Mouse (Mus musculus): ENCODE data around the gene Nsf.

Gene Nsf

DNA sequence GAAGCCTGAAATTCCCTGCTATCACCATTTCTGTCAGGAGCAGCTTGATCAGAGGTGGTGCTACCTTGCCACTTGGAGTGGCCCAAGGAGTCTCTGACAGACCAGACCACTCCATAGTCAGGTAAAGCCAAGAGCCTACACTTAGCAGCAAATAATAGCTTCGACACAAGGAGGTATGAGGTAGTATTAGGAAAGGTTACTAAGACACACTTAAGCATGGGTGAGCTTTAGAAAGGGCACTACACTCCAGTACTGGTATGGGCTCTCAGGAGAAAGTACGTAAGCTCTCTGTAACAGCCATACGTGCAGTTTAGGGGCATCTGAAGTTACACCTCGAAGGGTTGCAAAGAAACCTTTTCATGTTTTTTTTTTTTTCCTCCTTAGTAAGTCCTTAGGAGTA is 11.1 kb downstream of the Nsf start:
- in situ Hi-C loops (cut with MboI, MseI): no loop called here

DNA sequence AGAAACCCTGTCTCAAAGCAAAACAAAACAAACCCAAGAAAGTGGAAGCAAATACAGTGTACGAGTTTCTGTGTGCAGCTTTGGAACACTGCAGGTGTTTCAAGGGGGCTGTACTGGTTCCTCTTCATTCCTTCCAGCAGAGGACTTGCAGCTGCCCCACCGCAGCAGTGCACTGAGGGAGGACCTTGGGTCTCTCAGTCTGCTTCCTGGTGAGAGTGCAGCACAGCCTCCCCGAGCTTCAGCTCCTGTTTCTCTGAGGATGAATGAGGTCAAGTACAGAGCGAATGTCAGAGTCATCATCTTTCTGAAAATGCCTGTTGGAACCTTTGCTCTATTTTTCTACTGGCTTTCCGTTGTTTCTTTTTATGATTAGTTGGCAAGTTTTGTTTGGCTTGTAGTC is 12.5 kb downstream of the Nsf start:
- in situ Hi-C loops (cut with MboI, MseI): no loop called here

DNA sequence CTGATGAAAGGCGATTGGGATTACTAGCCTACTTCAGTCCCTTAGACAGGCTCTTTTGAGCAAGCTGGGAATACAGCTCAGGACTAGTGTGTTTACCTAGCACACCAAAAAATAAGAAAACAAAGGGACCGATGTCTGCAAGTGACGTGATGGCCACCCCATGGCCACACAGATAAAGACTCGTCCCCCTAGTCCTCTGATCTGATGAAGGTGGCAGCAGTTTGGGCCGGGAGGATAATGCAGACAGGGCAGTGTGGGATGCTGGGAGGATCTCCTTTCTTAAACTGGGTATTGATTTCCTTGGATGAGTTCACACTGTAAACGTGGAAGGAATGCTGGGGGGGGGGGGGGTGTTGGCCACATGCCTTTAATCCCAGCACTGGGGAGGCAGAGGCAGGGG is 13.0 kb downstream of the Nsf start:
- in situ Hi-C loops (cut with MboI, MseI): no loop called here

DNA sequence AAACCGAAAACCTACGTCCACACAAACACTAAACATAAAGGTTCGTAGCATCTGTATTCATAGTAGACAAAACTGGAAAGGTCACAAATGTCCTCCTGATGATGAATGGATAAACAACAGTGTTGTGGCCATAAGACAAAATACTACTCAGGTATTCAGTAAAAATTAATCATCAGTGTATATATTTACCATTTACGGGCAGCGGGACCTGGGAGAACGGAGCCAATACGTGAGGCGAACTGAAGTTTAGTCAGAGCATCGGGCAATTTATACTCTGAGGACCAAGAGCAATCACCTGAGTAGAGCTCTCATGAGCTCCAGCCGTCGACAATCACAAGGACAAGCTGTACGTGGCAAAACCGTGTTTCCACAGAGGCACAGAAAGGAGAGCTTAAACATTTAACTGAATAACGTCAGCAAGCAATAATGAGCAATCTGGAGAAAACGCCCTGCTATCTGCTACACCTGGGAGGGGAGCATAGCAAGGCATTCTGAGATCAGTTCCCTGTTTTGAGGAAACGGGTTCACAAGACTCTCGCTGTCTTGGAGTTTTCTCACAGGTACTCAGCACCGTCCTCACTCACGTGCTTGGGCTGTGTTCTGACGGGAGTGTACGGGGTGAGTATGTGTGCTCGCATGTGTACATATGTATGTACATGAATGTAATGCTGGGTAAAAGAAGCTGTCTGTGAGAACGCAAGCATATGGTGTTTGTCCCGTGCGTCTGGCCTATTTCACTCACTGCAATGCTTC is 15.7 kb downstream of the Nsf start:
- in situ Hi-C loops (cut with MboI, MseI): no loop called here

DNA sequence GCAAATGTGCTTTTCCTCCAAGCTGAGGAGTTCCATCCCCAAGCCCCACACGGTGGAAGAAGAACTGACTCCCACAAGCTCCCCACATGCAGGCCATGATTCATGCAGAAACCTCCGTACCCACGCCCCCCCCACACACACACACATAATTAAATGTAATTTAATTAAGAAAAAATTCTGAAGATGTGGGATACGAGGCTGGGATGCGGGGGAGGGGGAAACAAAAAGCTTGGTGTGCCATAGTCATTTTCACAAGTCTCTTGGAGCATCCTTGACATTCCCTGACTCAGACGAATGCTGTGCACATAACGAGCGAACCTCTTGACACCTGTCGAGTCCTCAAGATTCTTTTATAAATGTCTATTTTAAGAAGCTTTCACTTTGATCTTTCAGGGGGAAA is 16.4 kb downstream of the Nsf start:
- in situ Hi-C loops (cut with MboI, MseI): no loop called here

DNA sequence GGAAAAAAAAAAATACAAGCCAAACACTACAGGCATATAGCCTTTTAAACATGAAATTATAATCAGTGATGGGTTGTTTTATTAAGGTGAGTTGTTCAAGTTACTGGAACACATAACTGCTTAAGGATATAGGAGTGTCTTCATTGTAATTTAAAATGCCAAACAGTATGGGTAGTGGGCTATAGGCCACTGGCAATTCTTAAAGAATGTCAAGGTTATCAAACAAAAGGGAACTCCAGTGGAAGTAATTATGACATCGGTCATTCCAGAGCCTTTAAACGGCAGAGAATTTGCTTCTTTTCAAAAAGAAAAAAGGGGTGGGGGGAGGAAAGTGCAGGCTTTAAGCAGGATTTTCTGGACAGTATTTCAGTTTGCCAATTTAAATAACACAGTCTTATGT is 18.1 kb downstream of the Nsf start:
- in situ Hi-C loops (cut with MboI, MseI): no loop called here

DNA sequence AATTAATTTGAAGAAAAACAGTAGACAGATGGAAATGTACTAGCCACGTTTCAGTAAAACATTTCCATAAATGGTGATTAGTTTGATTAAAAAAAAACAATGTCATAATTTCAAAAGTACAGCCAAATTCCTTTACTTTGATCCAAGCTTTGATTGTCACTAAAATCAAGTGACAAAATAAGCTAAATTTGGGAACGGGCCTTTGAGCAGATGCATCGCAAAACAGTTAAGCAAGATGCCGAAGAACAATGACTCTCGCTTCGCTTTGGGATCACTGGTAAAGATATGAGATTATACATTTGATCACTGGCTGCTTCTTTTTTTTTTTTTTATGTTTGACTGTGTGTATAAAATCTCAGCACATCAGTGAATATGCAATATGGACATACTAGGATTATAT is 20.0 kb downstream of the Nsf start:
- in situ Hi-C loops (cut with MboI, MseI): no loop called here

DNA sequence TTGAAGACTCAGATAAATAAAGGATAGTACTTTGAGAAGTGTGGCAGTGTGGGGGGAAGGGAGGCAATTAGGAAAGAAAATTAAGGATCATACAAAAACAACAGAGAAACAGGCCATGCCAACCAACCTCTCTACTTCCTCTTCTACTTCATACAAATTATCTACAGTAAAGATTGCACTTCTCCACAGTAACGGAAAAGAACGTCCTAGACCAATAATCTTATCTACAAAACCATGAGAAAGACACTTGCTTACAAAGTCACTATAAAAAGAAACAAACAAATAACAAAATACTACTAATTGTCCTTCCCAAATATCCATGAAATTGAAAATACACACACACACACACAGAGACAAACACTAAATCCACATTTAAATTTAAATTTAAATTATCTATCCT is 29.9 kb downstream of the Nsf start:
- in situ Hi-C loops (cut with MboI, MseI): no loop called here

DNA sequence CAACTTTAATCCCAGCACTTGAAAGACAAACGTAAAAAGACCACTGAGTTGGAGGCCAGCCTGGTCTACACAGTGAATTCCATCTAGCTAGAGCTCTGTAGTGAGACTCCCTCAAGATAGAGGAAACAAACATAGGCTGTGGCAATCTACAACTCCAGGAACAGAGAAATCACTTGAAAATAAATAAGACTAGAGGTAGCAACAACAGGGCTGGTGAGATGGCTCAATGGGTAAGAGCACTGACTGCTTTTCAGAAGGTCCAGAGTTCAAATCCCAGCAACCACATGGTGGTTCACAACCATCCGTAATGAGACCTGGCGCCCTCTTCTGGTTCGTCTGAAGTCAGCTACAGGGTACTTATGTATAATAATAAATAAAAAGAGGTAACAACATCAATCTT is 30.6 kb downstream of the Nsf start:
- in situ Hi-C loops (cut with MboI, MseI): no loop called here

DNA sequence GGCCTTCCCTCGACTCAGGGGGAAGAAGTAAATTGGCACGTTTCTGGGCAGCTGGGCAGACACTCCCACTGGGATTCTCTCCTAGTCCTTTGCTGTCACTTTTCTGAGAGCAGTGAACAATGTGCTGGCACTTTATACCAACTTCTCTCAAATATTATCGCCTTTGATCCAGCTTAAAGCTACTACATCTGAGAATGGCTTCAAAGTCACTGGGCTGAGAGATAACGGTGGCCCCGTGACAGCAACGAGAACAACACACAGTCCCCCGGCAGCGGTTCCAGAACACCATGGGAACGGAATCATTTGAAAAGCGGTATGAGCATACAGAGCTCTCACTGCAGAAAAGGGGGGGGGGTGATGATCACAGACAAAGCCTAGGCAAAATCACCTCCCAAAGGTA is 31.0 kb downstream of the Nsf start:
- in situ Hi-C loops (cut with MboI, MseI): no loop called here

DNA sequence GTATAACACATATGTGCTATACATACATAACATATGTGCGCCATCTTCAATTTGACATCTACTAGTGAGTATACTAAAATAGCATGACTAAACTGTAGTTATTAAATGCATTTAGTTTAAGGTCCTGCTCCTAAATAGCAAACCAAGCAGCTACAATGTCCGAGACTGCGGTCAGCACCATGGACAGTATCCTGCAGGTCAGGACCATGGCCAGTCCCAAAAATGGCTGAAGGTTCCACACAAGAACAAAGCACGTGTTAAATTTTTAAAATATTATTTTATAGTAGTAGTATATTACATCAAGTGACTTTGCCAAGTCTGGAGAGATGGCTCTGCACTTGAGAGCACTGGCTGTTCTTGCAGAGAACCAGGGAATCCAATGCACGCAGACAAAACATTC is 33.2 kb downstream of the Nsf start:
- in situ Hi-C loops (cut with MboI, MseI): no loop called here

DNA sequence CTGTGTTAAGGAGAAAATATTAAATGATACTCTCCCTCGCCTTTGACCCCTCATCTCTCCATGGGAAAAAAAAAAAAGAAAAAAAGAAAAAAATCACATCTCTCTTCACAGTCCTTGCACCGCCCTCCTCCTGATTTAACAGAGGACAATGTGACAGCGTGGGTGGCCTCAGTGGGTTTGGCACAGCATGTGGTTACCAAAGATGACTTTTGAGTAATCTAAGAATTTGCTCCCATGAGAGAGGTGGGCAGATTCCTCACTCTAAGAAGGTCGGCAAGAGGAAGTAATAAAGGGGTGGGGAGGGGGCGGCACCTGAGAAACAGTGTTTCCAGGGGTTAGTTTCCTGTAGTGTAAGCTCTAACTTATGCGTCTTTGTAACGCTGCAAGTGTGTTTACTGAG is 37.0 kb downstream of the Nsf start:
- in situ Hi-C loops (cut with MboI, MseI): no loop called here

DNA sequence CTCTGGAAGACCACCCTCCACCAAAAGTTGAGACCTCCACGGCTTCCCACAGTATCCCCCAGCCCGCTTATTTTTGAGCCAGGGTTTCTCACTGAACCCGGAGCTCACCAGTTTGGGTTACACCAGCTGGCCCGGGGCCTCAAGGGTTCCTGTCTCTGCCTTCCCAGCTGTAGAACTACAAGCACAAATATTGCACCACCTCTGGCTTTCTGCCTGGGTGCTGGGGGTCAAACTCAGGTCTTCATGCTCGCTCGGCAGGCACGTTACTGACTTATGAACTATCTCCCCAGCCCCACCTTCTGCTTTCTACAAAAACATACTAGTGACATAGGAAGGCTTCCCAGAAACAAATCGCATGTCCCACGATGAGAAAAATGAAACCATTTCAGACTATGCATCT is 38.2 kb downstream of the Nsf start:
- in situ Hi-C loops (cut with MboI, MseI): no loop called here

DNA sequence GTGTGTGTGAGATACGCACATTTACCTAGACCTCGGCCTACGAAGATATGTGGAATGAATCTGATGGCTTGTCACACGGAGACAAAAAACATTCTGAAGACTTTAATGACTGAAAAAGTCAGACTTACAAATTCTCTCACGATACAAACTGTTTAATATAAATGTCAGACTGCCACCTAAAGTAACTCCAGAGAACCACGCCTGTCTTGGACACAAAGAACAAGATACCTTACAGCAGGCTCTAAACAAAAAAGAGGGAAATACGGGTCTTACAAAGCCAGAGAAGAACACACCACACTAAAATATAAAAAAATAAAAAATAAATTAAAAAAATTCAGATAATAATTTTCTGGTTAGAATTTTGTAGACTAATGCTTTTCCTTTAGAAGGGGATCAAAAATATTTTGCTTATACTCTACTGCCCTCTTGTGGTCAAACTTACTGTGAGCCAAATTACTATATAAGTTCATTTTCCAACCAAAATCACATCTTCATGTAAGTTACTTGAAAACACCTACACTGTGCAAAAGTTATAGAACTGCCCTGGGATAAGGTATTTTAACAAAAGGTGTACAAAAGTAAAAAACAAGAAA is 42.8 kb downstream of the Nsf start:
- in situ Hi-C loops (cut with MboI, MseI): loop anchor here (5.0 kb wide), 1 partner anchor 149 kb away; no protein-coding TSS in a partner anchor

DNA sequence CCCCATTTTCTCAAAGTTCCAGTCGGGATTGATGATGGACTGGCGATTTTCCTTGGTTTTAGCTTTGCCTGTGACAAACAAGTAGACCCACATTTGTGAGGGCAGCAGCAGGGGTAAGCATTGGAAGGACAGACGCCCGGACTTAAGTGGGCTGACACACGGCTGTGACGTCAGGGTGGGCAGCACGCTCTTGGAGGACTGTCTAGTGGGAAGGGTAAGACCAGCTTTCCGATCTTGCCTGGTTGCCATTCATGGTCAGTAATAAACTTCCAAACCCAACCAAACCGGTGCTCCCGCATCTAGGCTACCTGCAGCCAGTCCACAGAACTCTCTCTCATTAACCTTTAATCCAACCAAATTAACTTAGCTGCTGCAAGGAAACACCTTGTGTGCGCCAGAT is 43.3 kb downstream of the Nsf start:
- in situ Hi-C loops (cut with MboI, MseI): loop anchor here (5.0 kb wide), 1 partner anchor 148 kb away; no protein-coding TSS in a partner anchor

DNA sequence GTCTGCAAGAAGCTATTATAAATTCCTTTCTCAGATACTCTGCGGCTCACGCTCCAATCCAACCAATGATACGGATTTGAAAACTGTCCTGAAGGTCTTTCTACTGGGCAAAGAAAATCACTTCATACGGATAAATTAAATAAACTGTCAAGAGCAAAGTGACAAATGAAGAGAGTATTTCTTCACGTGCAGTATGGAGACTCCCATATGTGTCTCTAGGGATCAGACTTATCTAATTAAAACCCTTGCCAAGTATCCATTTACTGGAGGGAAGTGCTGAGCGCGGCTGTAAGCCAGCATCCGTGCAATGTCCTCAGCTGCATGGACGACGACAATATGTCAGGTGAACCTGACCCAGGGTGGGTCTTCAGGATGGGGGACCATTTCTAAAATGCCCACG is 44.0 kb downstream of the Nsf start:
- in situ Hi-C loops (cut with MboI, MseI): loop anchor here (5.0 kb wide), 1 partner anchor 148 kb away; no protein-coding TSS in a partner anchor

DNA sequence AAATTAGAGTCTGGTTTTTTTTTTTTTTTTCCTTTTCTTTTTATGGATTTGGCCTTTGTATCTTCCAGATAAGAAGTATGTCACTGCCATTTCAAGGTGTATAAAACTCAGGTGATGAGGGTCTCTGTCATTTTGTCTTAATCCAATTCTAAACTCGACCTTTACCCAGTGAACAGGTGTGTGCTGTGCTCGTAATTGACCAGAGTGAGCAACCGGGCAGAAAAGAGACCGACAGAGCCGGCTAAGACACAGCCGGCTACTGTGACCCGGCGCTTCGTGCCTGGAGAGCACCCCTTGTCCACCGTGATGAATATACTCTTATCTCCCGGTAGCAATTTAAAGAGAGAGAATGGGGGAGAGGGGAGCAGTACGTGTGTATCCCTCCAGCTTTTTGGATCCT is 44.5 kb downstream of the Nsf start:
- in situ Hi-C loops (cut with MboI, MseI): no loop called here

DNA sequence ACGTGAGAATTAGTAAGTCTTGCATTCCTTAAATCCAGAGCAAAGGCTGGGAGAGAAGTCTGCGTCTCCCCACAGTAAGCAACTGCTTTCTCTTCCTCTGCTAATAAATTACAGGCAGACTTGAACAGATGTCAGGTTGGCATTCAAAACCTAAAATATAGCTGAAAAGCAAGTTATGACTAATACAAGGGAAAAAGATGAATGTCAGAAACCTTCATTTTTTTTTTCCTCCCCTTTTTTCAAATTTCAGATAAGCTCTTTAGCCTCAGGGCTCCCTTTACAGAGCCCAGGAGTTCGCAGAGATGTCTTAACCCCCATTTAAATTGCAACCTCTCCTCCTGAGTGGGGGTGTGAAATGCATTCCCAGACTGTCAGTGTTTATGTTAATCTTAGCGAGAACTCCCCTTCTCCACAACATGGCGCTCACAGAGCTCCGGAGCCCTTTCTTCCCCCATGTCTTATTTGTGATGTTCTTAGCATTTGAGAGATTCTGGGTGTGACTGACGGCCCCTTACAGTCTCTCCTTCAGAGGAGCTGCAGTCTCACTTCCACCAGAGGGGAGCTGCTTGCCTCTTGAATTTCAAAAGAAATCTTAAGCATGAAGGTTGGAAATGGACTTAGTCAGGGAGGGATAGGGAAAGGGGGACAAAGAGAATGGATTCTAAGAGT is 47.7 kb downstream of the Nsf start:
- in situ Hi-C loops (cut with MboI, MseI): no loop called here

DNA sequence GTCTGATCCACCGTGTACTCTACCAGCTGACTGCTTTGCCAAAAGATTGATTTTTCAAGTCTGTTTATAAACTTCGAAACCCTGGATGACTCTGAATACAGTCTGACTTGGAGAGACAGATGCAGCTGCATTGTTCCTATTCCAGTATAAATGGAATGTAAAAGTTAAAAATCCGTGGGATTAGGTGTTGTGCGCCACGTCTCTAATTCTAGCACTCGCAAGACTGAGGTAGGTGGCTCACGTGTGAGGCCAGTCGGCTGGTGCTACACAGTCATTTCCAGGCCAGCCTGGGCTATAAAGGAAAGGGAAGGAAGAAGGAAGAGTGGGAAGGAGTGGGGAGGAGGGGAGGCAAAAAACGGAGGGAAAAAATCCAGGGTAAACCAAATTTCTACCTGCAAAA is 48.4 kb downstream of the Nsf start:
- in situ Hi-C loops (cut with MboI, MseI): no loop called here

DNA sequence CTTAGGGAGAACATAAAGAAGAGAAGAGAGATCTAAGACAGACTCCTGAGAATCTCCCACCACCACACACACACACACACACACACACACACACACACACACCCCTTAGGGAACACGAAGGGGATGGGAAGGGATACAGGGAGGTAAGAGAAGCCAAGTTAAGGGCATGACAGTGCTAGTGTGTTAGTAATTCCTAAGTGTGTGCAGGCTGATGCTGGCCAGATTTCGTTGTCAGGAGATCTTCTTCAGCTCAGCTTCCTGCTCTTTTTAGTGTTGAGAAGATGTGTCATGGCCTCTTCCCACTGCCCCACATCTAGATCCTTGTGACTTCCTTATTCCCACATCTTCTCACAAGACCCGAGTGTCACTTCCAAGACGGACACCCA is 52.3 kb downstream of the Nsf start:
- in situ Hi-C loops (cut with MboI, MseI): loop anchor here (5.0 kb wide), 1 partner anchor 259 kb away; no protein-coding TSS in a partner anchor

DNA sequence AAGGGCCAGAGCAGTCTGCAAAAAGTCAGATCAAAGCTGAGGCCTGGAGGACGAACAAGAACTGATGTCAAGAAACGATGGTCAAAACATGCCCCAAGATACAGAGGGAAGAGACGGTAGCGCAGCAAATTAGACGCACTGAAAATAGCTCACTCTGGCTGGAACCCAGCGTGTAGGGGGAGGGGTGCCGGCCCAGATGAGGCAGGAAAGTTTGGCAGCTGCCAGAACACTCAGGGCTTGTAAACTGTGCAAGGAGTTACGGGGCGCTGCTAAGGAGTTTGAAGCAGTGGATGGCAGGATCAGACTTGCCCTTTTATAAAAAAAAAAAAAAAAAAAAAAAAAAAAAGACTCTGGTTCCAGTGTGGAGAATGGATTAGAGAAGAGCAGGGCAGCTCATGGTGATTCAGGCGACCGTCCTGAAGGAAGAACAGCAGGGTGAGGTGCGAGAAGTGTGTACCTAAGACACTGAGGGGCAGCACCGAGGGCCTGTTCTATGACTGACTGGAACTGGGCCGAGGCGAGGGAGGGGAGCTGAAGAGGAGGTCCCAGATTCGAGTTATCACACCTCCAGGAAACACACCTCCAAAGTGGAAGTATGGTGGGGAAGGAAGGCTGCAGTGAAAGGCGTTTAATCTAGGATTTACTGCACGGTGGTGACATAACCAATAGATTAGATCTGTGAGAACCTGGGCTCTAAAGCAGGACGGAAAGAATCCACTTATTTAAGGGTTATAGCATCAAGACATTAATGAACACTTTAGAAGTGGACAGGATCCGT is 52.9 kb downstream of the Nsf start:
- in situ Hi-C loops (cut with MboI, MseI): loop anchor here (5.0 kb wide), 1 partner anchor 259 kb away; no protein-coding TSS in a partner anchor

All from T-helper 1 cell (primary cell).